Mouse (Mus musculus): ENCODE data around the gene Txndc15. TPM values are rescaled to one million over a fixed set of nuclear protein-coding genes. Genes with fewer than 3 reads are reported as not detected.
"Not testable (repeated sequence)": the region's sequence is repeated elsewhere in the genome, so short reads cannot be mapped to it uniquely, and the experiment has no call there.

Txndc15 gene
- polyA plus RNA-seq, 1 experiment from 2014 or later, result 125 TPM

- under 1% methylated on average over 55 of the region's 70 CpGs for whole genome bisulfite sequencing
- ATAC-seq, result peak; percentile 76
- Histone ChIP-seq H3K27ac (ENCODE audit: low read length) (peak overlapping the region; percentile 97), H3K4me3 (replicated peaks; ENCODE audit: low read length) (peak overlapping the region; percentile 94), H3K36me3 (ENCODE audit: control insufficient read depth, insufficient read depth) (no peaks in the 10 kb centered on the region), H3K9ac (replicated peaks; ENCODE audit: low read depth, low read length) (peak overlapping the region; percentile 100), H3K4me2 (ENCODE audit: low read length) (peak overlapping the region; percentile 64), H3K27me3 (replicated peaks; ENCODE audit: control insufficient read depth, insufficient read depth, low read length) (no peaks in the 10 kb centered on the region), H3K4me1 (replicated peaks; ENCODE audit: control insufficient read depth, insufficient read depth, low read length) (peaks cover 22% of the 10 kb centered on the region), H3K9me3 (ENCODE audit: control insufficient read depth, low read length) (no peaks in the 10 kb centered on the region)
Observed at GRCm38 (mm10) chr13:55693243-55693721, 21.2 kb upstream of the Txndc15 start.

- peak overlapping the region; percentile 64 for H3K4me2 ChIP-seq (ENCODE audit: low read length)
- H3K4me1 ChIP-seq (replicated peaks; ENCODE audit: control insufficient read depth, insufficient read depth, low read length), result peaks cover 22% of the 10 kb centered on the region
- H3K27ac ChIP-seq (ENCODE audit: low read length), result no peak overlapping the region
- no peaks in the 10 kb centered on the region for H3K27me3 ChIP-seq (replicated peaks; ENCODE audit: control insufficient read depth, insufficient read depth, low read length)
- 13% methylated on average over 8 of the region's 8 CpGs for WGBS
- no peak for ATAC-seq
- no peaks in the 10 kb centered on the region for H3K9me3 ChIP-seq (ENCODE audit: control insufficient read depth, low read length)
- peak overlapping the region; percentile 100 for H3K9ac ChIP-seq (replicated peaks; ENCODE audit: low read depth, low read length)
- peaks cover 2% of the 10 kb centered on the region for H3K36me3 ChIP-seq (ENCODE audit: control insufficient read depth, insufficient read depth)
- H3K4me3 ChIP-seq (replicated peaks; ENCODE audit: low read length), result peak overlapping the region; percentile 94
Observed at GRCm38 (mm10) chr13:55694110-55694509, 20.3 kb upstream of the Txndc15 start.

DNA sequence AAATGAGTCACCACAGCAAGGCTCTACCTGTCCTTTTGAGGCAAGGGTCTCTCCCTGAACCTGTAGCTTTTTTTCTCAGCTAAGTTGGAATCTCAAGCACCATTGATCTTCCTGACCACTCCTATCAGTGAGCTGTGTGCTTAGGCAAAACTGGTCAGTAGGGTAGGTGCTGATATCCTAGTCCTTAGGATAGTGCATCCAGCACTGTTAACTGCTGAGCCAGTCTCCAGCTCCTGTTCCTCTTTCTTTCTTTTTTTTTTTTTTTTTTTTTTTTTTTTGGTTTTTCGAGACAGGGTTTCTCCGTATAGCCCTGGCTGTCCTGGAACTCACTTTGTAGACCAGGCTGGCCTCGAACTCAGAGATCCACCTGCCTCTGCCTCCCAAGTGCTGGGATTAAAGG, 18.5 kb upstream of the Txndc15 start:
- not testable (repeated sequence) for H3K9ac ChIP-seq (replicated peaks; ENCODE audit: low read depth, low read length); H3K27me3 ChIP-seq (replicated peaks; ENCODE audit: control insufficient read depth, insufficient read depth, low read length); H3K4me3 ChIP-seq (replicated peaks; ENCODE audit: low read length); ATAC-seq; H3K9me3 ChIP-seq (ENCODE audit: control insufficient read depth, low read length); H3K4me2 ChIP-seq (ENCODE audit: low read length); H3K27ac ChIP-seq (ENCODE audit: low read length)
- no CpG with 5 or more reads among the region's 3 CpGs for WGBS
- Histone ChIP-seq H3K4me1 (replicated peaks; ENCODE audit: control insufficient read depth, insufficient read depth, low read length) (peaks cover 22% of the 10 kb centered on the region), H3K36me3 (ENCODE audit: control insufficient read depth, insufficient read depth) (peaks cover 17% of the 10 kb centered on the region)

DNA sequence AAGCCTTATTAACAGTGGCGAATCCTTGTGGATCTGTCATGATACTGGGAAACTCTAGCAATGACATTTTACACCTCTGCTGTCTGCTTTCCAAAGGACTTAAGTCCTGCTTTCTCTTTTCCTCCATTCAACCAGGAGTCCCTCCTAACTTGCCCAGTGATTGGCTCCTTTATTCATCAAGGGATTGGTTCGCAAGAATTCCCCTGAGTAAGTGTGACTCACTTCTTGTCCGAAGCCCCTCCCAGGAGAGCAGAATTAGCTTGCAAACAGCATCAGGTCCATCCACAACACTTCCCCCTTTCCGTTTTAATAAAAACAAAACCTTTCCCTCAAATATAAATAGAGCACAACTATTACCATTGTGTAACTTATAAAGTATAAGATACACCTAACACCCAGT, 10.1 kb upstream of the Txndc15 start:
- H3K27me3 ChIP-seq (replicated peaks; ENCODE audit: control insufficient read depth, insufficient read depth, low read length), result no peaks in the 10 kb centered on the region
- H3K9ac ChIP-seq (replicated peaks; ENCODE audit: low read depth, low read length), result no peak overlapping the region
- no peaks in the 10 kb centered on the region for H3K4me1 ChIP-seq (replicated peaks; ENCODE audit: control insufficient read depth, insufficient read depth, low read length)
- H3K4me2 ChIP-seq (ENCODE audit: low read length), result no peak overlapping the region
- H3K27ac ChIP-seq (ENCODE audit: low read length), result no peak overlapping the region
- no peak for ATAC-seq
- no peaks in the 10 kb centered on the region for H3K9me3 ChIP-seq (ENCODE audit: control insufficient read depth, low read length)
- peaks cover 16% of the 10 kb centered on the region for H3K36me3 ChIP-seq (ENCODE audit: control insufficient read depth, insufficient read depth)
- H3K4me3 ChIP-seq (replicated peaks; ENCODE audit: low read length), result no peak overlapping the region
- 87% methylated on average over 4 of the region's 4 CpGs for WGBS

- no peak overlapping the region for H3K4me3 ChIP-seq (replicated peaks; ENCODE audit: low read length)
- H3K27me3 ChIP-seq (replicated peaks; ENCODE audit: control insufficient read depth, insufficient read depth, low read length), result no peaks in the 10 kb centered on the region
- no peak overlapping the region for H3K4me2 ChIP-seq (ENCODE audit: low read length)
- 90% methylated on average over 3 of the region's 3 CpGs for WGBS
- H3K4me1 ChIP-seq (replicated peaks; ENCODE audit: control insufficient read depth, insufficient read depth, low read length), result peaks cover 18% of the 10 kb centered on the region
- H3K36me3 ChIP-seq (ENCODE audit: control insufficient read depth, insufficient read depth), result no peaks in the 10 kb centered on the region
- no peak for ATAC-seq
- H3K27ac ChIP-seq (ENCODE audit: low read length), result no peak overlapping the region
- no peaks in the 10 kb centered on the region for H3K9me3 ChIP-seq (ENCODE audit: control insufficient read depth, low read length)
- no peak overlapping the region for H3K9ac ChIP-seq (replicated peaks; ENCODE audit: low read depth, low read length)
Observed at GRCm38 (mm10) chr13:55712846-55713245, 1.6 kb upstream of the Txndc15 start.

DNA sequence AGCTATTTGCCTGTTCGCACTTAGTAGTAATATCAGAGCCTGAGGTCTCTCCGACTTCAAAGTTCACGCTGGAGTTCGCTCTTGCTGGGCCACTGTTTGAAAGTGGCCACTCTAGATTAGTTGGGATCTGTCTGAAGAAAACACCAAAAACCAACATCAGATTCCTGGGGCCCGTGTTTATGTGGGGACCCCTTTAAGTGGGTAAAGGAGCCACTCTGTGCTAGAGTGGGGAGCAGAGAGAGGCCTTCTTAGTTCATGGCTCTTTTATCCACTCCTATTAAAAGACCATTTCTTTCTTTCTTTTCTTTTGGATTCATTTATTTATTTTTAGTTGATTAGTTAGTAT, 690 bp downstream of the Txndc15 start:
- H3K4me1 ChIP-seq (replicated peaks; ENCODE audit: control insufficient read depth, insufficient read depth, low read length), result peaks cover 20% of the 10 kb centered on the region
- H3K9ac ChIP-seq (replicated peaks; ENCODE audit: low read depth, low read length), result peak overlapping the region; percentile 96
- H3K36me3 ChIP-seq (ENCODE audit: control insufficient read depth, insufficient read depth), result peaks cover 6% of the 10 kb centered on the region
- no peaks in the 10 kb centered on the region for H3K9me3 ChIP-seq (ENCODE audit: control insufficient read depth, low read length)
- WGBS, result 8% methylated on average over 5 of the region's 5 CpGs
- H3K4me3 ChIP-seq (replicated peaks; ENCODE audit: low read length), result peak overlapping the region; percentile 91
- peak; percentile 24 for ATAC-seq
- H3K27ac ChIP-seq (ENCODE audit: low read length), result peak overlapping the region; percentile 93
- no peaks in the 10 kb centered on the region for H3K27me3 ChIP-seq (replicated peaks; ENCODE audit: control insufficient read depth, insufficient read depth, low read length)
- H3K4me2 ChIP-seq (ENCODE audit: low read length), result peak overlapping the region; percentile 64

GRCm38 (mm10) chr13:55715908-55716510, 1.6 kb downstream of the Txndc15 start:
- no peak for ATAC-seq
- H3K27ac ChIP-seq (ENCODE audit: low read length), result no peak overlapping the region
- peaks cover 20% of the 10 kb centered on the region for H3K4me1 ChIP-seq (replicated peaks; ENCODE audit: control insufficient read depth, insufficient read depth, low read length)
- H3K9me3 ChIP-seq (ENCODE audit: control insufficient read depth, low read length), result no peaks in the 10 kb centered on the region
- no peaks in the 10 kb centered on the region for H3K27me3 ChIP-seq (replicated peaks; ENCODE audit: control insufficient read depth, insufficient read depth, low read length)
- no peak overlapping the region; the same call in 1 of the 2 replicates for H3K4me3 ChIP-seq (replicated peaks; ENCODE audit: low read length)
- peak overlapping the region; percentile 64; the same call in 1 of the 2 replicates for H3K4me2 ChIP-seq (ENCODE audit: low read length)
- peaks cover 10% of the 10 kb centered on the region for H3K36me3 ChIP-seq (ENCODE audit: control insufficient read depth, insufficient read depth)
- 89% methylated on average over 7 of the region's 7 CpGs for WGBS
- peak overlapping the region; percentile 37; the same call in 1 of the 2 replicates for H3K9ac ChIP-seq (replicated peaks; ENCODE audit: low read depth, low read length)

- no peak overlapping the region for H3K4me3 ChIP-seq (replicated peaks; ENCODE audit: low read length)
- peaks cover 6% of the 10 kb centered on the region for H3K4me1 ChIP-seq (replicated peaks; ENCODE audit: control insufficient read depth, insufficient read depth, low read length)
- no peak overlapping the region for H3K27ac ChIP-seq (ENCODE audit: low read length)
- no peak for ATAC-seq
- 68% methylated on average over 8 of the region's 8 CpGs for WGBS
- no peaks in the 10 kb centered on the region for H3K9me3 ChIP-seq (ENCODE audit: control insufficient read depth, low read length)
- H3K27me3 ChIP-seq (replicated peaks; ENCODE audit: control insufficient read depth, insufficient read depth, low read length), result no peaks in the 10 kb centered on the region
- no peak overlapping the region for H3K9ac ChIP-seq (replicated peaks; ENCODE audit: low read depth, low read length)
- H3K36me3 ChIP-seq (ENCODE audit: control insufficient read depth, insufficient read depth), result peaks cover 22% of the 10 kb centered on the region
- no peak overlapping the region for H3K4me2 ChIP-seq (ENCODE audit: low read length)
Observed at GRCm38 (mm10) chr13:55721516-55721915, 7.1 kb downstream of the Txndc15 start.

DNA sequence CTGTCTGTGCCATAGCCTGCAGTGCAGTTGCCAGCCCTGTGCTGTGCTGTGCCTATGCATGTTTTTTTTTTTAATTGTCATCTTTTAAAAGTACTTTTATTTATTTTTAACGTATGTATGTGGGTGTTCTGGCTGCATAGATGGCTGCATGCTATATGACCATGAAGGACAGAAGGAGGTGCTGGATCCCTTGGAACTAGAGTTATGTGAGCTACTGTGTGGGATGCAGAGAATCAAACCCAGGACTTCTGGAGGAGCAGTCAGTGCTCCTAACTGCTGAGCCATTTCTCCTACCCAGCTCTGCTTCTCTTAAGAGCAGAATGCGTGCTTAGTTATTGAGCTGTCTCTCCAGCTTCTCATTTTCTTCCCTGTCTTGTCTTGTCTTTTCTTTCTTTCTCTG, 7.5 kb downstream of the Txndc15 start:
- H3K9ac ChIP-seq (replicated peaks; ENCODE audit: low read depth, low read length), result no peak overlapping the region
- ATAC-seq, result no peak
- H3K4me3 ChIP-seq (replicated peaks; ENCODE audit: low read length), result no peak overlapping the region
- no peak overlapping the region for H3K27ac ChIP-seq (ENCODE audit: low read length)
- H3K4me1 ChIP-seq (replicated peaks; ENCODE audit: control insufficient read depth, insufficient read depth, low read length), result 0 out of 2 replicates have a peak, but pooled peaks cover 4% of the 10 kb centered on the region
- peaks cover 22% of the 10 kb centered on the region for H3K36me3 ChIP-seq (ENCODE audit: control insufficient read depth, insufficient read depth)
- H3K4me2 ChIP-seq (ENCODE audit: low read length), result no peak overlapping the region
- WGBS, result 91% methylated on average over 2 of the region's 2 CpGs
- H3K9me3 ChIP-seq (ENCODE audit: control insufficient read depth, low read length), result no peaks in the 10 kb centered on the region
- H3K27me3 ChIP-seq (replicated peaks; ENCODE audit: control insufficient read depth, insufficient read depth, low read length), result no peaks in the 10 kb centered on the region

All from forebrain, embryonic 16.5 days (tissue).